In genomic region chr3:96332000-96332399, GRCm38 (mm10) we compare ENCODE assay signal across 11 mouse cellular contexts. TPM values are rescaled to one million over a fixed set of nuclear protein-coding genes. Genes with fewer than 3 reads are reported as not detected.
DNase-seq lines count a peak whose midpoint lies in the region; ATAC-seq and TF ChIP-seq lines count a peak whose summit lies in the region.
"Had no signal": no experiment of that assay in that cellular context is flagged by ENCODE, and none has a peak within 500 bp of the region (broad histone marks: within the 10 kb centered on the region; RNA-seq: fewer than 3 reads in every experiment).

No protein-coding gene starts in this region.

- peaks cover 19% of the 10 kb centered on the region for H3K4me1 ChIP-seq in kidney, embryonic 15.5 days
- H3K4me1 ChIP-seq in kidney, adult 2 months (ENCODE audit: control insufficient read depth, insufficient read depth, low read length) = 0 out of 2 replicates have a peak, but pooled peaks cover 3% of the 10 kb centered on the region
- peaks cover 9% of the 10 kb centered on the region for H3K4me1 ChIP-seq in intestine, embryonic 16.5 days (ENCODE audit: control insufficient read depth, insufficient read depth, low read length)

- 20% methylated on average over 14 of the region's 14 CpGs for WGBS in kidney, embryonic 15.5 days
- WGBS in kidney, adult 2 months = 27% methylated on average over 14 of the region's 14 CpGs
- WGBS in intestine, embryonic 16.5 days = 25% methylated on average over 14 of the region's 14 CpGs

- no peak for ATAC-seq in kidney, embryonic 15.5 days (replicated peaks; ENCODE audit: low FRiP score)
- ATAC-seq in intestine, embryonic 16.5 days = no peak

- H3K4me2 ChIP-seq in kidney, embryonic 15.5 days = no peak overlapping the region; the same call in 1 of the 2 replicates
- peak overlapping the region; percentile 4; the same call in 1 of the 2 replicates for H3K4me2 ChIP-seq in intestine, embryonic 16.5 days (ENCODE audit: low read depth, low read length)
- H3K4me2 ChIP-seq: hindbrain, embryonic 14.5 days had no signal

- H3K9me3 ChIP-seq in kidney, embryonic 15.5 days (replicated peaks) = no peaks in the 10 kb centered on the region
- H3K9me3 ChIP-seq in intestine, embryonic 16.5 days (ENCODE audit: control insufficient read depth, low read length) = no peaks in the 10 kb centered on the region

- peaks cover 96% of the 10 kb centered on the region for H3K27me3 ChIP-seq in kidney, embryonic 15.5 days
- peaks cover 4% of the 10 kb centered on the region; the same call in 1 of the 2 replicates for H3K27me3 ChIP-seq in kidney, adult 2 months (replicated peaks; ENCODE audit: control insufficient read depth, insufficient read depth, low read length)
- peaks cover 51% of the 10 kb centered on the region for H3K27me3 ChIP-seq in intestine, embryonic 16.5 days (replicated peaks; ENCODE audit: control insufficient read depth, insufficient read depth, low read length)

- no peaks in the 10 kb centered on the region for H3K36me3 ChIP-seq in kidney, embryonic 15.5 days
- no peaks in the 10 kb centered on the region for H3K36me3 ChIP-seq in kidney, adult 2 months (ENCODE audit: control insufficient read depth, insufficient read depth, low read length)
- H3K36me3 ChIP-seq in intestine, embryonic 16.5 days (ENCODE audit: control insufficient read depth, insufficient read depth, low read length) = no peaks in the 10 kb centered on the region

- no peak overlapping the region for H3K27ac ChIP-seq in kidney, embryonic 15.5 days
- no peak overlapping the region for H3K27ac ChIP-seq in kidney, adult 2 months (ENCODE audit: insufficient read depth, low read depth, low read length)
- H3K27ac ChIP-seq in intestine, embryonic 16.5 days (ENCODE audit: low read length) = no peak overlapping the region
- H3K27ac ChIP-seq: hindbrain, embryonic 14.5 days had no signal

- H3K4me3 ChIP-seq in kidney, embryonic 15.5 days (replicated peaks) = 0 out of 2 replicates have a peak overlapping the region, but pooled peaks have one; percentile 4
- H3K4me3 ChIP-seq in kidney, adult 2 months (ENCODE audit: insufficient read depth, low read depth, low read length) = no peak overlapping the region
- no peak overlapping the region for H3K4me3 ChIP-seq in intestine, embryonic 16.5 days (ENCODE audit: low read length)

- no peak overlapping the region for H3K9ac ChIP-seq in kidney, embryonic 15.5 days
- H3K9ac ChIP-seq in intestine, embryonic 16.5 days (ENCODE audit: low read depth, low read length) = no peak overlapping the region
- H3K9ac ChIP-seq: hindbrain, embryonic 14.5 days had no signal

- no peak for TF ChIP-seq POLR2A in kidney, adult 2 months (IDR thresholded peaks at IDR 0.05; ENCODE audit: low read depth, low read length)

- no peak for TF ChIP-seq CTCF in kidney, adult 2 months (conservative IDR thresholded peaks at IDR 0.05; ENCODE audit: insufficient read depth, insufficient read length, low read depth, low read length)

- DNase-seq in embryo, embryonic 10 days (ENCODE audit: low spot score) = peak; percentile 11
- DNase-seq in embryo, embryonic 10.5 days (ENCODE audit: low spot score) = no peak
- no peak for DNase-seq in kidney, adult 2 months
- DNase-seq in B cell, adult 2 months = peak; percentile 22 to 31
- DNase-seq in urinary bladder, adult 2 months (ENCODE audit: low spot score) = no peak
- DNase-seq in ovary, postnatal 36 days (ENCODE audit: low spot score) = no peak
- DNase-seq: gastrocnemius, postnatal 14 days; kidney, postnatal 36 days had no signal

RNA-seq across cellular contexts. Expression of gene Fcgr1, which starts 38.2 kb away (rescaled TPM):
- polyA plus RNA-seq in kidney, embryonic 15.5 days (2015; fragmentation: Nextera tagmentation; extraction: Ambion mirVana) = 1.7 TPM in 2 replicates
- polyA plus RNA-seq in kidney, adult 2 months (2012; rRNA removed) = 1.3 TPM in 2 replicates
- polyA plus RNA-seq in intestine, embryonic 16.5 days (2015; fragmentation: Nextera tagmentation; extraction: Ambion mirVana) = 3.6 and 3.7 TPM in 2 replicates
- 4.9 and 5.6 TPM in 2 replicates for polyA plus RNA-seq in urinary bladder, adult 2 months (2012; rRNA removed)

Comparison
In these comparisons a context has a peak if more than half of its experiments do, and no peak if none do; other contexts are left out.
1. DNase-seq: peak in embryo, embryonic 10 days (single experiment) and B cell, adult 2 months (2 of 2); none in embryo, embryonic 10.5 days (single experiment), kidney, adult 2 months (single experiment), urinary bladder, adult 2 months (single experiment) and ovary, postnatal 36 days (single experiment).